ENCODE assay signal across 20 mouse cellular contexts in the genomic region with DNA sequence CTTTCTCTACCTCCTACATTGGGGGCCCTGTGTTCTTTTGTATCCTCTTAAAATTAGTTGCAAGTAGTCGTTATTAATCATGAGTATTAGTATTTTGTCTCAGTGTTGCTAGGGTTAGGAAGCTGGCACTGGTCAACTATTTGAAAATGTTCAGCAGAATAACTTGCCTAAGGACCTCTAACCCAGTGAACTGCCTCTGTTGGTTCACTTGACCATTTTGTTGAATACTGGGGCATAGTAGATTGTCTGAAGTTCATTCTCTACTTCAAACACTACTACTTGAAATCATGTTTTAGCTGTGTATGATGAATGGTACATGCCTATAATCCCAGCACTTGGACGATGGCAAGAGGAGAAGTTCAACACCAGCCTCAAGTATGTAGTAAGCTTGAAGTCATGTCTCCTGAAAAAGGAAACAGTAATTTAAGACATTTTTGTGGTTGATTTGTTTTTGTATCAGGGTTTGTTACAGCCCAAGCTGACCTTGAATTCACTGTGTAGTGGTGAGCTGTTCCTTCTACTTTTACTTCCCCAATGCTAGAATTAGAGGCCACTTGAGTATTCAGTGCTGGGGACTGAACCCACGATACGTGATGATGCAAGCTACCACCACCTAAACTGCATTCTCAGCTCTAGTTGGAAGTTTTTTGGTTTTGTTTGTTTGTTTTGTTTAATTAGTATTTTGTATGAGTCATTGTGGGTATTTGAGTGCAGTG. TPM values are rescaled to one million over a fixed set of nuclear protein-coding genes. Genes with fewer than 3 reads are reported as not detected.
DNase-seq lines count a peak whose midpoint lies in the region; ATAC-seq and TF ChIP-seq lines count a peak whose summit lies in the region.
"Had no signal": no experiment of that assay in that cellular context is flagged by ENCODE, and none has a peak within 500 bp of the region (broad histone marks: within the 10 kb centered on the region; RNA-seq: fewer than 3 reads in every experiment).

No protein-coding gene starts in this region.

- H3K27me3 ChIP-seq in MEL (ENCODE audit: control insufficient read depth in 1 of 2, insufficient read depth in 2 of 2, low read length in 2 of 2): no peaks in the 10 kb centered on the region
- no peaks in the 10 kb centered on the region for H3K27me3 ChIP-seq in splenic B cell, adult 2 months (ENCODE audit: control insufficient read depth, insufficient read depth, low read length, poor library complexity, severe bottlenecking)
- H3K27me3 ChIP-seq: heart, embryonic 12.5 days; limb, embryonic 15.5 days; neural tube, embryonic 15.5 days had no signal

- H3K9ac ChIP-seq in MEL (ENCODE audit: control insufficient read depth, low read depth, low read length, poor library complexity, severe bottlenecking): no peak overlapping the region
- H3K9ac ChIP-seq: heart, embryonic 12.5 days; limb, embryonic 15.5 days; neural tube, embryonic 15.5 days had no signal

- no peaks in the 10 kb centered on the region for H3K4me1 ChIP-seq in MEL (ENCODE audit: control insufficient read depth in 1 of 2, insufficient read depth in 2 of 2, low read length in 2 of 2)
- H3K4me1 ChIP-seq: heart, embryonic 12.5 days; limb, embryonic 15.5 days; neural tube, embryonic 15.5 days had no signal

- H3K9me3 ChIP-seq in MEL (replicated peaks; ENCODE audit: insufficient read depth, low read length): no peaks in the 10 kb centered on the region; the same call in 1 of the 2 replicates
- H3K9me3 ChIP-seq: heart, embryonic 12.5 days; limb, embryonic 15.5 days; neural tube, embryonic 15.5 days had no signal

- no peak overlapping the region for H3K27ac ChIP-seq in MEL (ENCODE audit: control insufficient read depth, low read depth, low read length)
- H3K27ac ChIP-seq: hindbrain, postnatal 0 days; limb, embryonic 15.5 days; neural tube, embryonic 15.5 days had no signal

- no peak overlapping the region for H3K4me3 ChIP-seq in MEL (ENCODE audit: control insufficient read depth in 1 of 2, insufficient read depth in 1 of 2, low read depth in 2 of 2, low read length in 2 of 2)
- H3K4me3 ChIP-seq: heart, embryonic 12.5 days; limb, embryonic 15.5 days; neural tube, embryonic 15.5 days had no signal

- no peak for TF ChIP-seq RAD21 in MEL (IDR thresholded peaks at IDR 0.05; ENCODE audit: low read depth, low read length)

- TF ChIP-seq POLR2A in MEL (IDR thresholded peaks at IDR 0.05; ENCODE audit: control insufficient read depth in 1 of 2, insufficient read depth in 1 of 2, low read depth in 1 of 2, low read length in 2 of 2, poor library complexity in 1 of 2): no peak

- DNase-seq in lung, postnatal 25 days (ENCODE audit: low spot score): peak; percentile 23
- DNase-seq in lung, postnatal 4 days: no peak
- DNase-seq in MEL (ENCODE audit: low read depth, low spot score): peak; percentile 33
- DNase-seq in splenic B cell, adult 2 months (ENCODE audit: low read depth, low spot score): peak; percentile 58
- no peak for DNase-seq in heart, adult 8-10 months (ENCODE audit: low spot score)
- DNase-seq: adrenal gland, adult 8-10 months; cerebellum, adult 9-10 months; gastrocnemius, postnatal 10 days; heart, postnatal 36 days; kidney, adult 18-20 months; kidney, postnatal 25 days; right cerebral cortex, adult 18-20 months had no signal

- TF ChIP-seq EP300 in MEL (IDR thresholded peaks at IDR 0.05; ENCODE audit: low read depth in 1 of 2, low read length in 2 of 2): no peak

- no peak for TF ChIP-seq CTCF in MEL (IDR thresholded peaks at IDR 0.05 in 2 of 3, conservative IDR thresholded peaks at IDR 0.05 in 1 of 3; ENCODE audit: control insufficient read depth in 1 of 3, insufficient read depth in 1 of 3, low read depth in 2 of 3, low read length in 3 of 3, poor library complexity in 1 of 3, severe bottlenecking in 1 of 3)

- peak; percentile 86 to 89 for ATAC-seq in hematopoietic stem cell, adult 5-6 weeks (replicated peaks in 1 of 2; ENCODE audit: insufficient read depth in 1 of 2, low FRiP score in 2 of 2, low TSS enrichment in 1 of 2, low read depth in 1 of 2, poor library complexity in 2 of 2, severe bottlenecking in 2 of 2)
- no peak for ATAC-seq in cerebellum, adult (ENCODE audit: insufficient number of reproducible peaks, low FRiP score, low TSS enrichment)
- ATAC-seq: hindbrain, postnatal 0 days had no signal

- peaks cover 7% of the 10 kb centered on the region; the same call in 1 of the 2 replicates for H3K79me2 ChIP-seq in MEL (ENCODE audit: control insufficient read depth, insufficient read depth, low read length, poor library complexity)

- H3K36me3 ChIP-seq in MEL (ENCODE audit: control insufficient read depth in 1 of 2, insufficient read depth in 2 of 2, low read length in 2 of 2): peaks cover 2 to 34% of the 10 kb centered on the region in 2 experiments; a peak in 3 of 4 replicates
- H3K36me3 ChIP-seq in splenic B cell, adult 2 months (ENCODE audit: control insufficient read depth, insufficient read depth, low read length, poor library complexity, severe bottlenecking): peaks cover 8% of the 10 kb centered on the region; the same call in 1 of the 2 replicates

TF ChIP-seq in MEL, 35 proteins besides CTCF, POLR2A, EP300 and RAD21:
- TF ChIP-seq MAZ (IDR thresholded peaks at IDR 0.05; ENCODE audit: low read depth, low read length) (no peak), CHD1 (IDR thresholded peaks at IDR 0.05; ENCODE audit: low read depth, low read length) (no peak), TCF12 (IDR thresholded peaks at IDR 0.05; ENCODE audit: low read depth, low read length) (no peak), MXI1 (IDR thresholded peaks at IDR 0.05; ENCODE audit: low read depth, low read length) (no peak), GATA1 (IDR thresholded peaks at IDR 0.05; ENCODE audit: low read depth, low read length) (no peak)

RNA-seq across cellular contexts. Expression of a gene that starts 9.4 kb away (rescaled TPM):
- total RNA-seq in MEL (2012; rRNA removed): 23.7 and 26.7 TPM in 2 replicates
- polyA plus RNA-seq in MEL (2012; ENCODE audit: insufficient read depth in 1 of 2, insufficient read length in 2 of 2, low read depth in 1 of 2, low replicate concordance in 2 of 2, missing spikeins in 1 of 2): 10 to 100 TPM in 1 of 2 experiments, not detected in 1; 22.7 TPM
- total RNA-seq in hematopoietic stem cell, adult 5-6 weeks (2017): 74.4 and 86.4 TPM in 2 replicates
- total RNA-seq in heart, adult 8-10 months (2022): 10 to 100 TPM; 52.6 to 57.1 (median 53.8) TPM

RNA-seq across cellular contexts. Expression of a gene that starts 25.3 kb away (rescaled TPM):
- total RNA-seq in MEL (2012; rRNA removed): not detected in 2 replicates
- not detected for polyA plus RNA-seq in MEL (2012; ENCODE audit: insufficient read depth in 1 of 2, insufficient read length in 2 of 2, low read depth in 1 of 2, low replicate concordance in 2 of 2, missing spikeins in 1 of 2)
- not detected in 2 replicates for total RNA-seq in hematopoietic stem cell, adult 5-6 weeks (2017)
- total RNA-seq in heart, adult 8-10 months (2022): under 1 TPM in 2 of 4 experiments, not detected in 2; 0.11 to 0.16 TPM

RNA-seq across cellular contexts. Expression of a gene that starts 50.8 kb away (rescaled TPM):
- 0.07 and 0.08 TPM in 2 replicates for total RNA-seq in MEL (2012; rRNA removed)
- polyA plus RNA-seq in MEL (2012; ENCODE audit: insufficient read depth in 1 of 2, insufficient read length in 2 of 2, low read depth in 1 of 2, low replicate concordance in 2 of 2, missing spikeins in 1 of 2): under 1 TPM in 1 of 2 experiments, not detected in 1; 0.04 TPM
- 0.31 TPM in 1 of 2 replicates, not detected in the other for total RNA-seq in hematopoietic stem cell, adult 5-6 weeks (2017)
- not detected for total RNA-seq in heart, adult 8-10 months (2022)
- total RNA-seq: adrenal gland, adult 8-10 months; gastrocnemius, postnatal 10 days; heart, postnatal 36 days; hindbrain, postnatal 0 days; layer of hippocampus, postnatal 10 days; left cerebral cortex, postnatal 14 days had no signal

Comparison
In these comparisons a context has a peak if more than half of its experiments do, and no peak if none do; other contexts are left out.
1. DNase-seq: peak in lung, postnatal 25 days (single experiment), MEL (single experiment) and splenic B cell, adult 2 months (single experiment); none in lung, postnatal 4 days (0 of 2) and heart, adult 8-10 months (single experiment).